Mouse (Mus musculus): ENCODE data around the gene Rxfp4. TPM values are rescaled to one million over a fixed set of nuclear protein-coding genes. Genes with fewer than 3 reads are reported as not detected.
A peak's percentile ranks its signal among the peaks of the same experiment; 100 is the strongest.

The Rxfp4 gene
- polyA plus RNA-seq, 1 experiment from 2014 or later: not detected

DNA sequence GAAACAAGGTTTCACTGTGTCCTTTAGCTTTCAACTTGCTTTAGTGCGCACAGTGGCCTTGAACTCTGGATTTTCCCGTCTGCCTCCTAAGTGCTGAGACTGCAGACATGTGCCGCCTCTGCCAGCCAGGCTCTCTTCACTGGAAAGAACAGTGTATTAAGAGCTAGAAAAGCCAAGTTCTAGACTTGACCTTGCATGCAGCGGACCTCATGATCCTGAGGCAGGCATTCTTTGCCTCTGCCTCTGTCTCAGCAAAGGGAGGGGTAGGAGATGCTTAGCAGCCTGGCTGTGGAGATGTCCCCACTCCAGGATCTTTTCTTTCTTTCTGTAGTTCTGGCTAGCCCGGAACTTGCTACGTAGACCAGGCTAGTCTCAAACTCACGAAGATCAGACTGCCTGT is 48.1 kb downstream of the Rxfp4 start:
- Histone ChIP-seq H3K9ac (ENCODE audit: low read depth, low read length) (no peak overlapping the region), H3K27me3 (replicated peaks; ENCODE audit: control insufficient read depth, insufficient read depth, low read length) (no peaks in the 10 kb centered on the region), H3K36me3 (ENCODE audit: control insufficient read depth, insufficient read depth) (no peaks in the 10 kb centered on the region), H3K27ac (ENCODE audit: low read depth, low read length) (no peak overlapping the region), H3K4me2 (replicated peaks; ENCODE audit: low read depth) (no peak overlapping the region), H3K4me1 (replicated peaks; ENCODE audit: control insufficient read depth, insufficient read depth, low read length) (no peaks in the 10 kb centered on the region), H3K4me3 (ENCODE audit: low read depth, low read length) (no peak overlapping the region), H3K9me3 (ENCODE audit: control insufficient read depth) (no peaks in the 10 kb centered on the region)
- ATAC-seq: no peak
- no peak for TF ChIP-seq CTCF (IDR thresholded peaks at IDR 0.05; ENCODE audit: low read depth)
- 81% methylated on average over 7 of the region's 7 CpGs for WGBS

DNA sequence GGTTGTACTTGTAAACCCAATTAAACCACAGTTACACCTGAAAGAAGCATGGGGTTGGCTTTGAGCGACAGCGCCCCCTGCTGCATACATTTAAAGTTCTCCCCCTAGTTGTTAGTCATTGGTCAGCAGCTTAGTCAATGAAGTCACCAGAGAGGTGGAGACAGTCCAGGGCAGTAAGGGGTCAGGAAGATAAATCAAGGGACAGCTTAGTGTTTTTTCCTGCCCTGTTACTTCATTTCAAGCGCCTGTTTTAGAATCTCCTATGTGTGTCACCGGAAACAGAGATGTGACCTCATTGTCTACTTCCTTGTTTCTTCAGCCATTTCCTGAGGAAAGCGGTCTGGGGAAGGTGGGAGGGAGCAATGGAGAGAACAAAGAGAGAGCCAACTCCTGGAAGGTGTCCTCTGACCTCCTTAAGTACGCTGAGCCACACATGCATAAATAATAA is 49.2 kb downstream of the Rxfp4 start:
- WGBS: 26% methylated on average over 6 of the region's 6 CpGs
- H3K4me2 ChIP-seq (replicated peaks; ENCODE audit: low read depth): no peak overlapping the region
- peak; percentile 59 for ATAC-seq
- no peak overlapping the region for H3K4me3 ChIP-seq (ENCODE audit: low read depth, low read length)
- H3K4me1 ChIP-seq (replicated peaks; ENCODE audit: control insufficient read depth, insufficient read depth, low read length): no peaks in the 10 kb centered on the region
- no peaks in the 10 kb centered on the region for H3K36me3 ChIP-seq (ENCODE audit: control insufficient read depth, insufficient read depth)
- H3K9me3 ChIP-seq (ENCODE audit: control insufficient read depth): no peaks in the 10 kb centered on the region
- no peak overlapping the region for H3K27ac ChIP-seq (ENCODE audit: low read depth, low read length)
- H3K27me3 ChIP-seq (replicated peaks; ENCODE audit: control insufficient read depth, insufficient read depth, low read length): no peaks in the 10 kb centered on the region
- peak; percentile 92 for TF ChIP-seq CTCF (IDR thresholded peaks at IDR 0.05; ENCODE audit: low read depth)
- no peak overlapping the region for H3K9ac ChIP-seq (ENCODE audit: low read depth, low read length)

DNA sequence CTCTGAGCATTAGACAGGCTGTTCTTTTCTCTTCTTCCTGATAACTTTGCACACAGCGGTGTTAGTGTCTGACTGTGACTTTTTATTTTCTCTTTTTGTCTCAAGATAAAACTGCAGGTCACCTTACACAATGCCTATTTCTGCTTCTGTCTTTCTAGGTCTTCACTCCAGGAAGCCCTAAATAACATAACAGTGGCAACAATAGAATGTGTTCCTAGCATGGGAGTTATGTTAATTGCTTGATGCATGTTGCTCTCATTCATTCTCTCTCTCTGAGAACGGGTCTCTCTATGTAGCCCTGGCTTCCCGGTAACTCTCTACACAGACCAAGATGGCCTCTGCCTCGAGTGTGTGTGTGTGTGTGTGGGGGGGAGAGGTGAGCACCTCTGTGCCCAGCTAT is 50.5 kb downstream of the Rxfp4 start:
- 79% methylated on average over 4 of the region's 4 CpGs for WGBS
- Histone ChIP-seq H3K4me3 (ENCODE audit: low read depth, low read length) (no peak overlapping the region), H3K27ac (ENCODE audit: low read depth, low read length) (no peak overlapping the region), H3K9ac (ENCODE audit: low read depth, low read length) (no peak overlapping the region), H3K4me1 (replicated peaks; ENCODE audit: control insufficient read depth, insufficient read depth, low read length) (no peaks in the 10 kb centered on the region), H3K4me2 (replicated peaks; ENCODE audit: low read depth) (no peak overlapping the region), H3K27me3 (replicated peaks; ENCODE audit: control insufficient read depth, insufficient read depth, low read length) (no peaks in the 10 kb centered on the region), H3K9me3 (ENCODE audit: control insufficient read depth) (no peaks in the 10 kb centered on the region), H3K36me3 (ENCODE audit: control insufficient read depth, insufficient read depth) (no peaks in the 10 kb centered on the region)
- no peak for ATAC-seq
- TF ChIP-seq CTCF (IDR thresholded peaks at IDR 0.05; ENCODE audit: low read depth): no peak

Other genes with a start within 250 kb of the Rxfp4 start
- gene Pmf1, start 242.8 kb downstream of the Rxfp4 start, polyA plus RNA-seq (2015; fragmentation: Nextera tagmentation; extraction: Ambion mirVana): 61.2 and 62.5 TPM in 2 replicates
- gene Slc25a44, start 228.0 kb downstream of the Rxfp4 start, polyA plus RNA-seq (2015; fragmentation: Nextera tagmentation; extraction: Ambion mirVana): 30.4 and 31.7 TPM in 2 replicates
- 93.1 and 101 TPM in 2 replicates for gene Sema4a, start 192.0 kb downstream of the Rxfp4 start, polyA plus RNA-seq (2015; fragmentation: Nextera tagmentation; extraction: Ambion mirVana)
- 92.5 and 96.5 TPM in 2 replicates for gene Lmna, start 143.2 kb downstream of the Rxfp4 start, polyA plus RNA-seq (2015; fragmentation: Nextera tagmentation; extraction: Ambion mirVana)
- 2.8 TPM in 2 replicates for gene Mex3a, start 120.7 kb downstream of the Rxfp4 start, polyA plus RNA-seq (2015; fragmentation: Nextera tagmentation; extraction: Ambion mirVana)
- 79.5 and 89.2 TPM in 2 replicates for gene Rab25, start 104.8 kb downstream of the Rxfp4 start, polyA plus RNA-seq (2015; fragmentation: Nextera tagmentation; extraction: Ambion mirVana)
- gene Lamtor2, start 100.1 kb downstream of the Rxfp4 start, polyA plus RNA-seq (2015; fragmentation: Nextera tagmentation; extraction: Ambion mirVana): 171 and 183 TPM in 2 replicates
- gene Ubqln4, start 99.4 kb downstream of the Rxfp4 start, polyA plus RNA-seq (2015; fragmentation: Nextera tagmentation; extraction: Ambion mirVana): 17.3 and 19.2 TPM in 2 replicates
- 249 and 268 TPM in 2 replicates for gene Ssr2, start 77.3 kb downstream of the Rxfp4 start, polyA plus RNA-seq (2015; fragmentation: Nextera tagmentation; extraction: Ambion mirVana)
- 21.6 and 22.1 TPM in 2 replicates for gene Arhgef2, start 47.2 kb downstream of the Rxfp4 start, polyA plus RNA-seq (2015; fragmentation: Nextera tagmentation; extraction: Ambion mirVana)
- 35.7 and 38.6 TPM in 2 replicates for gene Khdc4, start 32.7 kb upstream of the Rxfp4 start, polyA plus RNA-seq (2015; fragmentation: Nextera tagmentation; extraction: Ambion mirVana)
- 48.8 and 50.2 TPM in 2 replicates for gene Rit1, start 63.7 kb upstream of the Rxfp4 start, polyA plus RNA-seq (2015; fragmentation: Nextera tagmentation; extraction: Ambion mirVana)
- 8.6 and 10.1 TPM in 2 replicates for gene Syt11, start 122.0 kb upstream of the Rxfp4 start, polyA plus RNA-seq (2015; fragmentation: Nextera tagmentation; extraction: Ambion mirVana)
- gene Gon4l, start 182.1 kb upstream of the Rxfp4 start, polyA plus RNA-seq (2015; fragmentation: Nextera tagmentation; extraction: Ambion mirVana): 3.3 and 3.7 TPM in 2 replicates